Mouse (Mus musculus) cerebellum, adult 11-12 months (tissue): ENCODE data around the gene Cd81.
A peak's percentile ranks its signal among the peaks of the same experiment; 100 is the strongest.

Source experiments
- DNase-seq: peaks from one replicate; pipeline ENCODE4 v3.0.0; 2022

Cd81 gene

GRCm38 (mm10) chr7:143051316-143051715, 1.2 kb upstream of the Cd81 start:
- DNase-seq: no peak

GRCm38 (mm10) chr7:143053008-143053899, 715 bp downstream of the Cd81 start:
- peak; percentile 71 for DNase-seq

- no peak for DNase-seq
Observed at GRCm38 (mm10) chr7:143053961-143054611, 1.5 kb downstream of the Cd81 start.

- DNase-seq: no peak
Observed at GRCm38 (mm10) chr7:143054612-143054965, 2.0 kb downstream of the Cd81 start.

GRCm38 (mm10) chr7:143055001-143055400, 2.5 kb downstream of the Cd81 start:
- no peak for DNase-seq

- no peak for DNase-seq
Observed at GRCm38 (mm10) chr7:143055499-143056186, 3.1 kb downstream of the Cd81 start.

GRCm38 (mm10) chr7:143057023-143057422, 4.5 kb downstream of the Cd81 start:
- DNase-seq: no peak

GRCm38 (mm10) chr7:143057667-143058220, 5.2 kb downstream of the Cd81 start:
- no peak for DNase-seq

GRCm38 (mm10) chr7:143058221-143058697, 5.7 kb downstream of the Cd81 start:
- DNase-seq: no peak

GRCm38 (mm10) chr7:143059202-143059870, 6.8 kb downstream of the Cd81 start:
- peak; percentile 74 for DNase-seq

- DNase-seq: no peak
Observed at GRCm38 (mm10) chr7:143062704-143063103, 10.2 kb downstream of the Cd81 start.

GRCm38 (mm10) chr7:143064226-143064625, 11.7 kb downstream of the Cd81 start:
- peak; percentile 57 for DNase-seq

- no peak for DNase-seq
Observed at GRCm38 (mm10) chr7:143065692-143066091, 13.2 kb downstream of the Cd81 start.

- DNase-seq: peak; percentile 66
Observed at GRCm38 (mm10) chr7:143067469-143067868, 14.9 kb downstream of the Cd81 start.

- DNase-seq: peak; percentile 66
Observed at GRCm38 (mm10) chr7:143067897-143068296, 15.4 kb downstream of the Cd81 start.

- DNase-seq: no peak
Observed at GRCm38 (mm10) chr7:143068316-143068881, 15.9 kb downstream of the Cd81 start.

- peak; percentile 100 for DNase-seq
Observed at GRCm38 (mm10) chr7:143068882-143069591, 16.5 kb downstream of the Cd81 start, which contains the start of gene Tssc4. Tssc4 (plus strand) TSS chr7:143069249.

GRCm38 (mm10) chr7:143069751-143070400, 17.3 kb downstream of the Cd81 start:
- peak; percentile 76 for DNase-seq

- DNase-seq: peak; percentile 65
Observed at GRCm38 (mm10) chr7:143070506-143071070, 18.0 kb downstream of the Cd81 start.

GRCm38 (mm10) chr7:143072605-143073004, 20.1 kb downstream of the Cd81 start:
- no peak for DNase-seq
